Mouse (Mus musculus): ENCODE results near the gene Aldh4a1. TPM values are rescaled to one million over a fixed set of nuclear protein-coding genes. Genes with fewer than 3 reads are reported as not detected.
A peak's percentile ranks its signal among the peaks of the same experiment; 100 is the strongest.

Gene Aldh4a1
- total RNA-seq, 2 experiments from 2014 or later: 15.1 to 15.4 TPM

GRCm38 (mm10) chr4:139590446-139590845 is 32.2 kb upstream of the Aldh4a1 start:
- no peak for DNase-seq

- no peak for DNase-seq
Measured at GRCm38 (mm10) chr4:139592895-139593294, 29.8 kb upstream of the Aldh4a1 start.

GRCm38 (mm10) chr4:139593383-139593782 is 29.3 kb upstream of the Aldh4a1 start:
- DNase-seq: no peak

- DNase-seq: no peak
Measured at GRCm38 (mm10) chr4:139594062-139594461, 28.6 kb upstream of the Aldh4a1 start.

GRCm38 (mm10) chr4:139596715-139597114 is 26.0 kb upstream of the Aldh4a1 start:
- DNase-seq: no peak

- no peak for DNase-seq
Measured at GRCm38 (mm10) chr4:139597286-139598284, 25.1 kb upstream of the Aldh4a1 start.

- no peak for DNase-seq
Measured at GRCm38 (mm10) chr4:139598356-139598755, 24.3 kb upstream of the Aldh4a1 start.

GRCm38 (mm10) chr4:139598950-139599518 is 23.6 kb upstream of the Aldh4a1 start:
- peak; percentile 95 for DNase-seq

GRCm38 (mm10) chr4:139601519-139602356 is 20.9 kb upstream of the Aldh4a1 start:
- no peak for DNase-seq

- peak; percentile 74 for DNase-seq
Measured at GRCm38 (mm10) chr4:139602357-139603244, 20.1 kb upstream of the Aldh4a1 start, which contains the start of gene Gm21969. Gm21969 (plus strand) TSS chr4:139603186.

- no peak for DNase-seq
Measured at GRCm38 (mm10) chr4:139605216-139605615, 17.4 kb upstream of the Aldh4a1 start.

- no peak for DNase-seq
Measured at GRCm38 (mm10) chr4:139606732-139607131, 15.9 kb upstream of the Aldh4a1 start.

- no peak for DNase-seq
Measured at GRCm38 (mm10) chr4:139608975-139609374, 13.7 kb upstream of the Aldh4a1 start.

GRCm38 (mm10) chr4:139610954-139611353 is 11.7 kb upstream of the Aldh4a1 start:
- DNase-seq: no peak

- peak; percentile 92 for DNase-seq
Measured at GRCm38 (mm10) chr4:139611542-139611953, 11.1 kb upstream of the Aldh4a1 start.

GRCm38 (mm10) chr4:139614524-139615260 is 8.0 kb upstream of the Aldh4a1 start:
- DNase-seq: no peak

- peak; percentile 45 for DNase-seq
Measured at GRCm38 (mm10) chr4:139616276-139617000, 6.2 kb upstream of the Aldh4a1 start.

GRCm38 (mm10) chr4:139617001-139617364 is 5.7 kb upstream of the Aldh4a1 start:
- DNase-seq: no peak

GRCm38 (mm10) chr4:139619765-139620164 is 2.9 kb upstream of the Aldh4a1 start:
- no peak for DNase-seq
